Mouse (Mus musculus) heart, adult 2 months (tissue): ENCODE data around the gene Cdkn2a. TPM values are rescaled to one million over a fixed set of nuclear protein-coding genes. Genes with fewer than 3 reads are reported as not detected.

ENCODE experiments used
- DNase-seq, 2 experiments: peaks; one replicate each; pipeline ENCODE4 v3.0.0; 2021
- H3K27ac ChIP-seq: fragments of 200-600 bp; 2 replicates; pipeline ENCODE4 v1.8.1; 2022
- H3K27me3 ChIP-seq: fragments of 200-500 bp; 2 replicates; pipeline ENCODE4 v1.6.1; 2012; ENCODE audit warnings: mild to moderate bottlenecking, low read length, inconsistent platforms, mixed read lengths; ENCODE audit not compliant: control insufficient read depth, insufficient read depth
- H3K36me3 ChIP-seq: fragments of 200-500 bp; 2 replicates; pipeline ENCODE4 v1.6.1; 2012; ENCODE audit warnings: low read length, inconsistent platforms; ENCODE audit not compliant: control insufficient read depth, insufficient read depth
- H3K4me1 ChIP-seq: fragments of 200-500 bp; 2 replicates; pipeline ENCODE4 v1.6.1; 2011; ENCODE audit warnings: low read length; ENCODE audit not compliant: control insufficient read depth, insufficient read depth
- H3K4me3 ChIP-seq: fragments of 200-600 bp; 2 replicates; pipeline ENCODE4 v1.8.1; 2022
- H3K79me2 ChIP-seq: fragments of 200-500 bp; replicated peaks from 2 replicates; pipeline ENCODE4 v1.6.1; 2012; ENCODE audit warnings: mild to moderate bottlenecking, inconsistent platforms, low read length, moderate library complexity, mixed read lengths; ENCODE audit not compliant: control insufficient read depth, insufficient read depth
- H3K9ac ChIP-seq: fragments of 200-500 bp; 2 replicates; pipeline ENCODE4 v1.6.1; 2012; ENCODE audit warnings: low read depth, mild to moderate bottlenecking, control low read depth, inconsistent platforms, low read length, mixed read lengths
- CTCF ChIP-seq: fragments of 200-600 bp; IDR thresholded peaks from 2 replicates; pipeline ENCODE4 v1.8.1; 2022; ENCODE audit warnings: antibody characterized with exemption, mild to moderate bottlenecking, moderate library complexity
- EP300 ChIP-seq: fragments of 200-500 bp; IDR thresholded peaks from 2 replicates; pipeline ENCODE4 v1.6.1; 2011; ENCODE audit warnings: low read depth, low read length, control low read depth; ENCODE audit not compliant: insufficient read depth
- POLR2A ChIP-seq: fragments of 200-500 bp; IDR thresholded peaks from 2 replicates; pipeline ENCODE4 v1.6.1; 2011; ENCODE audit warnings: mild to moderate bottlenecking, low read depth, low read length, control low read depth; ENCODE audit not compliant: insufficient read depth
- WGBS: fragments of 180-500 bp; shearing (Covaris S2); methylation state at CpG from one replicate; pipeline ENCODE4 v1.1.7; 2018; 5-methylcytosine and 5-hydroxymethylcytosine counted together
- intact Hi-C: fragments of 180-260 bp; cut with DNase I; formaldehyde crosslinking; loops from one replicate; pipeline ENCODE4 v1.15.1; 2025
- polyA plus RNA-seq: library from polyadenylated mRNA; depleted of rRNA; stranded (reverse); fragments of >200 nt; gene quantifications from 2 replicates; pipeline ENCODE4 v1.2.3, GENCODE M21; 2012; rRNA removed
- total RNA-seq, 2 experiments: library from RNA; stranded (reverse); gene quantifications; 2 replicates each; pipeline ENCODE4 v1.2.3; 2021

The Cdkn2a gene
- total and polyA plus RNA-seq, 3 experiments = 0.31 TPM; not detected in 2

GRCm38 (mm10) chr4:89234446-89234845, 60.0 kb downstream of the Cdkn2a start:
- intact Hi-C loops = no loop called here

More at GRCm38 (mm10) chr4:89234446-89234845, 60.0 kb downstream of the Cdkn2a start:
- no peak for DNase-seq
- Histone ChIP-seq H3K9ac (no peak overlapping the region), H3K36me3 (no peaks in the 10 kb centered on the region), H3K27ac (no peak overlapping the region), H3K4me1 (no peaks in the 10 kb centered on the region), H3K27me3 (no peaks in the 10 kb centered on the region), H3K4me3 (no peak overlapping the region), H3K79me2 (no peaks in the 10 kb centered on the region)
- TF ChIP-seq CTCF (no peak), EP300 (no peak), POLR2A (no peak)
- WGBS = 87% methylated on average over 8 of the region's 8 CpGs

Other genes starting within 250 kb of the Cdkn2a start
- gene Mtap, start 157.5 kb downstream of the Cdkn2a start, total RNA-seq = 10 to 100 TPM; 19.8 to 22.0 TPM
- gene Mtap, start 157.5 kb downstream of the Cdkn2a start, polyA plus RNA-seq = 8.3 and 14.0 TPM in 2 replicates
- under 1 TPM; 0.39 to 0.59 TPM for gene Cdkn2b, start 16.4 kb upstream of the Cdkn2a start, total RNA-seq
- 0.53 and 0.94 TPM in 2 replicates for gene Cdkn2b, start 16.4 kb upstream of the Cdkn2a start, polyA plus RNA-seq